ENCODE assay signal across 13 mouse cellular contexts in genomic region chr6:30545689-30546088, GRCm38 (mm10). TPM values are rescaled to one million over a fixed set of nuclear protein-coding genes. Genes with fewer than 3 reads are reported as not detected.
DNase-seq lines count a peak whose midpoint lies in the region; ATAC-seq lines count a peak whose summit lies in the region.
"Had no signal": no experiment of that assay in that cellular context is flagged by ENCODE, and none has a peak within 500 bp of the region (broad histone marks: within the 10 kb centered on the region; RNA-seq: fewer than 3 reads in every experiment).

No protein-coding gene starts in this region.

- no peaks in the 10 kb centered on the region for H3K9me3 ChIP-seq in kidney, embryonic 15.5 days (replicated peaks)
- H3K9me3 ChIP-seq in embryonic facial prominence, embryonic 12.5 days: no peaks in the 10 kb centered on the region
- H3K9me3 ChIP-seq in forebrain, embryonic 15.5 days: no peaks in the 10 kb centered on the region
- no peaks in the 10 kb centered on the region for H3K9me3 ChIP-seq in midbrain, embryonic 13.5 days
- H3K9me3 ChIP-seq: G1E; lung, embryonic 15.5 days had no signal

- DNase-seq in kidney, adult 18-20 months: no peak
- DNase-seq in urinary bladder, postnatal 25 days (ENCODE audit: low spot score): no peak
- no peak for DNase-seq in layer of hippocampus, postnatal 10 days (ENCODE audit: low spot score in 2 of 2)
- DNase-seq: spleen, adult 18-20 months had no signal

- 0 out of 2 replicates have a peak overlapping the region, but pooled peaks have one; percentile 12 for H3K4me2 ChIP-seq in kidney, embryonic 15.5 days
- H3K4me2 ChIP-seq in embryonic facial prominence, embryonic 12.5 days (replicated peaks): no peak overlapping the region
- H3K4me2 ChIP-seq in forebrain, embryonic 15.5 days (replicated peaks): no peak overlapping the region
- no peak overlapping the region for H3K4me2 ChIP-seq in midbrain, embryonic 13.5 days (replicated peaks)
- H3K4me2 ChIP-seq: lung, embryonic 15.5 days had no signal

- peaks cover 81% of the 10 kb centered on the region for H3K4me1 ChIP-seq in kidney, embryonic 15.5 days
- H3K4me1 ChIP-seq in embryonic facial prominence, embryonic 12.5 days: peaks cover 63% of the 10 kb centered on the region
- peaks cover 45% of the 10 kb centered on the region for H3K4me1 ChIP-seq in forebrain, embryonic 15.5 days
- H3K4me1 ChIP-seq in midbrain, embryonic 13.5 days (replicated peaks): peaks cover 52% of the 10 kb centered on the region

- H3K9ac ChIP-seq in kidney, embryonic 15.5 days: no peak overlapping the region
- H3K9ac ChIP-seq in embryonic facial prominence, embryonic 12.5 days: no peak overlapping the region
- H3K9ac ChIP-seq in forebrain, embryonic 15.5 days (replicated peaks): no peak overlapping the region
- H3K9ac ChIP-seq in midbrain, embryonic 13.5 days (replicated peaks): no peak overlapping the region
- H3K9ac ChIP-seq: lung, embryonic 15.5 days had no signal

- H3K27ac ChIP-seq in kidney, embryonic 15.5 days: peak overlapping the region; percentile 94
- peak overlapping the region; percentile 65 for H3K27ac ChIP-seq in embryonic facial prominence, embryonic 12.5 days
- 0 out of 2 replicates have a peak overlapping the region, but pooled peaks have one; percentile 7 for H3K27ac ChIP-seq in forebrain, embryonic 15.5 days (replicated peaks)
- peak overlapping the region; percentile 92 for H3K27ac ChIP-seq in midbrain, embryonic 13.5 days

- no peak overlapping the region; the same call in 1 of the 2 replicates for H3K4me3 ChIP-seq in kidney, embryonic 15.5 days (replicated peaks)
- no peak overlapping the region for H3K4me3 ChIP-seq in embryonic facial prominence, embryonic 12.5 days
- no peak overlapping the region for H3K4me3 ChIP-seq in forebrain, embryonic 15.5 days
- no peak overlapping the region for H3K4me3 ChIP-seq in midbrain, embryonic 13.5 days (replicated peaks)
- H3K4me3 ChIP-seq: erythroblast, embryonic 14.5 days; lung, embryonic 15.5 days had no signal

- no peaks in the 10 kb centered on the region for H3K27me3 ChIP-seq in kidney, embryonic 15.5 days
- no peaks in the 10 kb centered on the region for H3K27me3 ChIP-seq in embryonic facial prominence, embryonic 12.5 days
- no peaks in the 10 kb centered on the region for H3K27me3 ChIP-seq in forebrain, embryonic 15.5 days
- no peaks in the 10 kb centered on the region for H3K27me3 ChIP-seq in midbrain, embryonic 13.5 days
- H3K27me3 ChIP-seq: lung, embryonic 15.5 days had no signal

- ATAC-seq in kidney, embryonic 15.5 days (replicated peaks; ENCODE audit: low FRiP score): no peak
- ATAC-seq in embryonic facial prominence, embryonic 12.5 days (ENCODE audit: insufficient number of reproducible peaks, insufficient read depth, low FRiP score, low TSS enrichment): no peak
- no peak for ATAC-seq in forebrain, embryonic 15.5 days (replicated peaks)
- no peak for ATAC-seq in midbrain, embryonic 13.5 days

- 40% methylated on average over 7 of the region's 7 CpGs for WGBS in kidney, embryonic 15.5 days
- 75% methylated on average over 7 of the region's 7 CpGs for WGBS in embryonic facial prominence, embryonic 12.5 days
- 83% methylated on average over 7 of the region's 7 CpGs for WGBS in forebrain, embryonic 15.5 days
- 78% methylated on average over 7 of the region's 7 CpGs for WGBS in midbrain, embryonic 13.5 days

- H3K36me3 ChIP-seq in kidney, embryonic 15.5 days: no peaks in the 10 kb centered on the region
- no peaks in the 10 kb centered on the region for H3K36me3 ChIP-seq in embryonic facial prominence, embryonic 12.5 days
- H3K36me3 ChIP-seq in forebrain, embryonic 15.5 days: no peaks in the 10 kb centered on the region
- H3K36me3 ChIP-seq in midbrain, embryonic 13.5 days: no peaks in the 10 kb centered on the region
- H3K36me3 ChIP-seq: G1E; lung, embryonic 15.5 days had no signal

RNA-seq across cellular contexts. Expression of gene Cpa2, which starts 4.3 kb away (rescaled TPM):
- 20.2 and 21.5 TPM in 2 replicates for polyA plus RNA-seq in kidney, embryonic 15.5 days (2015; fragmentation: Nextera tagmentation; extraction: Ambion mirVana)
- 4.2 and 7.6 TPM in 2 replicates for polyA plus RNA-seq in embryonic facial prominence, embryonic 12.5 days (2016; fragmentation: Nextera tagmentation; extraction: Ambion mirVana)
- 4.7 and 5.3 TPM in 2 replicates for polyA plus RNA-seq in forebrain, embryonic 15.5 days (2015; fragmentation: Nextera tagmentation; extraction: Ambion mirVana)
- 7.1 and 8.5 TPM in 2 replicates for polyA plus RNA-seq in midbrain, embryonic 13.5 days (2015; fragmentation: Nextera tagmentation; extraction: Ambion mirVana)
- 1 to 10 TPM; 2.6 to 3.2 TPM for total RNA-seq in layer of hippocampus, postnatal 10 days (2021)
- total RNA-seq: G1E; neutrophil, adult 5-6 weeks had no signal
- polyA plus RNA-seq: erythroblast, embryonic 14.5 days; G1E had no signal

RNA-seq across cellular contexts. Expression of gene Cpa4, which starts 22.5 kb away (rescaled TPM):
- 0.18 and 0.37 TPM in 2 replicates for polyA plus RNA-seq in kidney, embryonic 15.5 days (2015; fragmentation: Nextera tagmentation; extraction: Ambion mirVana)
- polyA plus RNA-seq in embryonic facial prominence, embryonic 12.5 days (2016; fragmentation: Nextera tagmentation; extraction: Ambion mirVana): 0.79 and 1.3 TPM in 2 replicates
- 1.9 and 2.0 TPM in 2 replicates for polyA plus RNA-seq in forebrain, embryonic 15.5 days (2015; fragmentation: Nextera tagmentation; extraction: Ambion mirVana)
- 2.4 and 2.5 TPM in 2 replicates for polyA plus RNA-seq in midbrain, embryonic 13.5 days (2015; fragmentation: Nextera tagmentation; extraction: Ambion mirVana)
- total RNA-seq in layer of hippocampus, postnatal 10 days (2021): not detected
- total RNA-seq: hematopoietic stem cell, adult 5-6 weeks; neutrophil, adult 5-6 weeks had no signal
- polyA plus RNA-seq: erythroblast, embryonic 14.5 days; G1E had no signal

RNA-seq across cellular contexts. Expression of gene Ssmem1, which starts 36.0 kb away (rescaled TPM):
- polyA plus RNA-seq in kidney, embryonic 15.5 days (2015; fragmentation: Nextera tagmentation; extraction: Ambion mirVana): not detected in 2 replicates
- polyA plus RNA-seq in embryonic facial prominence, embryonic 12.5 days (2016; fragmentation: Nextera tagmentation; extraction: Ambion mirVana): 0.14 and 0.33 TPM in 2 replicates
- 0.14 TPM in 1 of 2 replicates, not detected in the other for polyA plus RNA-seq in forebrain, embryonic 15.5 days (2015; fragmentation: Nextera tagmentation; extraction: Ambion mirVana)
- polyA plus RNA-seq in midbrain, embryonic 13.5 days (2015; fragmentation: Nextera tagmentation; extraction: Ambion mirVana): 0.31 TPM in 1 of 2 replicates, not detected in the other
- 1 to 10 TPM in 1 of 2 experiments, under 1 TPM in 1; 0.83 to 1.1 TPM for total RNA-seq in layer of hippocampus, postnatal 10 days (2021)
- total RNA-seq: hematopoietic stem cell, adult 5-6 weeks; neutrophil, adult 5-6 weeks had no signal
- polyA plus RNA-seq: erythroblast, embryonic 14.5 days; G1E had no signal

RNA-seq across cellular contexts. Expression of gene Tmem209, which starts 36.1 kb away (rescaled TPM):
- polyA plus RNA-seq in kidney, embryonic 15.5 days (2015; fragmentation: Nextera tagmentation; extraction: Ambion mirVana): 44.5 and 46.6 TPM in 2 replicates
- polyA plus RNA-seq in embryonic facial prominence, embryonic 12.5 days (2016; fragmentation: Nextera tagmentation; extraction: Ambion mirVana): 37.8 and 38.6 TPM in 2 replicates
- 32.6 and 34.1 TPM in 2 replicates for polyA plus RNA-seq in forebrain, embryonic 15.5 days (2015; fragmentation: Nextera tagmentation; extraction: Ambion mirVana)
- polyA plus RNA-seq in midbrain, embryonic 13.5 days (2015; fragmentation: Nextera tagmentation; extraction: Ambion mirVana): 42.0 and 42.1 TPM in 2 replicates
- 10 to 100 TPM; 16.2 to 19.4 TPM for total RNA-seq in layer of hippocampus, postnatal 10 days (2021)

Comparison
In these comparisons a context has a peak if more than half of its experiments do, and no peak if none do; other contexts are left out.
1. H3K27ac ChIP-seq: peak in every context shown above with its lines; median percentile 94 in kidney, embryonic 15.5 days; 92 in midbrain, embryonic 13.5 days; 65 in embryonic facial prominence, embryonic 12.5 days; 7 in forebrain, embryonic 15.5 days.